Mouse (Mus musculus) CH12.LX (cell line): ENCODE results near the gene Kbtbd3. TPM values are rescaled to one million over a fixed set of nuclear protein-coding genes. Genes with fewer than 3 reads are reported as not detected.

Experiments
- DNase-seq: peaks from one replicate; pipeline ENCODE4 v3.0.0-alpha.2; 2013; ENCODE audit errors: extremely low read depth
- H3K27ac ChIP-seq: 2 replicates; pipeline ENCODE4 v1.5.1; 2012; ENCODE audit warnings: low read depth, mild to moderate bottlenecking, control low read depth, moderate library complexity; ENCODE audit not compliant: insufficient read depth
- H3K27me3 ChIP-seq: replicated peaks from 2 replicates; pipeline ENCODE3; 2012; ENCODE audit warnings: inconsistent platforms
- H3K36me3 ChIP-seq, 2 experiments: replicated peaks in 1 of 2; 2 replicates each; pipeline versions ENCODE3 to v1.6.1; 2012; ENCODE audit warnings: inconsistent platforms in 1 of 2, low read length in 1 of 2, mild to moderate bottlenecking in 1 of 2, mixed read lengths in 1 of 2, moderate library complexity in 1 of 2; ENCODE audit not compliant: control insufficient read depth in 1 of 2, insufficient read depth in 1 of 2
- H3K4me1 ChIP-seq, 2 experiments: 2 replicates each; pipeline ENCODE4 v1.6.1; 2012; ENCODE audit warnings: inconsistent platforms in 1 of 2, moderate library complexity in 1 of 2; ENCODE audit not compliant: insufficient read depth in 2 of 2, control insufficient read depth in 1 of 2
- H3K4me2 ChIP-seq: 2 replicates; pipeline ENCODE4 v1.6.1; 2012; ENCODE audit warnings: low read depth, mild to moderate bottlenecking, control low read depth; ENCODE audit not compliant: poor library complexity, insufficient read depth, severe bottlenecking
- H3K4me3 ChIP-seq, 3 experiments: fragments of 150-350 bp in 1 of 3; sonication (generic) in 1 of 3; replicated peaks in 1 of 3; 2 replicates each; pipeline versions ENCODE3 to v1.5.1; 2011 to 2012; ENCODE audit warnings: low read depth in 2 of 3, low read length in 2 of 3, mild to moderate bottlenecking in 2 of 3, moderate library complexity in 2 of 3, control low read depth in 1 of 3, improper control_type of control experiment in 1 of 3, inconsistent platforms in 1 of 3, mixed read lengths in 1 of 3; ENCODE audit not compliant: poor library complexity in 1 of 3
- H3K79me2 ChIP-seq: replicated peaks from 2 replicates; pipeline ENCODE4 v1.6.1; 2012; ENCODE audit warnings: mild to moderate bottlenecking, moderate library complexity; ENCODE audit not compliant: control insufficient read depth, poor library complexity, insufficient read depth, severe bottlenecking; ENCODE audit errors: extremely low read depth
- H3K9ac ChIP-seq: 2 replicates; pipeline ENCODE4 v1.6.1; 2012; ENCODE audit warnings: low read depth, mild to moderate bottlenecking, control low read depth, moderate library complexity; ENCODE audit not compliant: insufficient read depth
- H3K9me3 ChIP-seq: replicated peaks from 2 replicates; pipeline ENCODE3; 2012; ENCODE audit warnings: low read length, inconsistent platforms, mixed read lengths
- HCFC1 ChIP-seq: IDR thresholded peaks from 2 replicates; pipeline ENCODE4 v1.6.1; 2012; ENCODE audit warnings: low read depth, mild to moderate bottlenecking, inconsistent platforms, low read length, improper control_type of control experiment
- MAX ChIP-seq: IDR thresholded peaks from 2 replicates; pipeline ENCODE4 v1.6.1; 2011; ENCODE audit warnings: low read length, improper control_type of control experiment
- SIN3A ChIP-seq: IDR thresholded peaks from 2 replicates; pipeline ENCODE4 v1.6.1; 2012; ENCODE audit warnings: low read length, improper control_type of control experiment, inconsistent platforms
- ZMIZ1 ChIP-seq: IDR thresholded peaks from 2 replicates; pipeline ENCODE4 v1.6.1; 2012; ENCODE audit warnings: low read depth, mild to moderate bottlenecking, inconsistent platforms, low read length, improper control_type of control experiment
- dilution Hi-C: fragments of 300-500 bp; cut with MboI; formaldehyde crosslinking; loops from 2 replicates; pipeline ENCODE4 v1.14.3; 2020; ENCODE audit warnings: low sequenced_read_pairs; ENCODE audit not compliant: extremely low pct_unique_long_range_greater_than_20kb, extremely low pct_ligation_motif_present
- in situ Hi-C: fragments of 300-500 bp; cut with MboI; formaldehyde crosslinking; loops from 3 replicates; pipeline ENCODE4 v1.14.3; 2019; ENCODE audit warnings: low sequenced_read_pairs, low pct_ligation_motif_present, low pct_unique_long_range_greater_than_20kb, mixed read lengths
- polyA plus RNA-seq: library from polyadenylated mRNA; unstranded; fragments of >175 nt; gene quantifications from 2 replicates; pipeline ENCODE4 v1.2.1, GENCODE M21; 2012; ENCODE audit warnings: low read depth; ENCODE audit not compliant: insufficient read length
- total RNA-seq, 2 experiments: library from RNA; depleted of rRNA; stranded (reverse); fragments of 300-350 nt in 1 of 2; fragments of >200 nt in 1 of 2; gene quantifications; 2 replicates each; pipeline ENCODE4 v1.2.3; 2012 to 2014

Gene Kbtbd3
- total and polyA plus RNA-seq, 3 experiments = 0.67 to 1.9 (median 0.72) TPM

DNA sequence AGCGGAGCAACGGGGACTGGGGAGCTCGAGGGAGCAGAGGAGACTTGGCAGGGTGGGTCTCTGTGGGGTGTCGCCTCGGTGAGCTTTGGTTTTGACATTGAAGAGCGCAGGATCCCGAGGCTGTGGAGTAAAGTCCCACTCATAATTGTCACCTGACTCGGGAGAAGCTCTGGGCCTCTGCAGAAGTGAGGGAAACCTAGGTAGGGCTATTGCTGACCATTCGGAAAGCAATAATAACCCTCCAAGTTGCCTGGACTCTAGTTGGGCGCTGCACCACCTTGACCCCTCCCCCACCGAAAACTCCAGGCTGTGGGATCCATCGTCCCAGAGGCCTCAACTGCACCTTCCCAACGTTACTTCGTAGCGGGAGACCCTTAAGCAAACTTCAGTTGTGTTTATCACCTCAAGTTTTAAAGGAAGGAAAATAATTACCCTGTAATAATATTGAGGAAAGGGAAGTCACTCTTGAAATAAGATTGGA lies 67.0 kb downstream of the Kbtbd3 start:
- no peak overlapping the region for H3K27ac ChIP-seq
- dilution Hi-C loops = no loop called here

More for the DNA sequence above, 67.0 kb downstream of the Kbtbd3 start:
- DNase-seq = no peak
- Histone ChIP-seq H3K79me2 (peaks cover 12% of the 10 kb centered on the region), H3K4me1 (peaks cover 0 to 20% of the 10 kb centered on the region in 2 experiments; a peak in 1 of 4 replicates), H3K27me3 (no peaks in the 10 kb centered on the region), H3K36me3 (peaks cover 0 to 11% of the 10 kb centered on the region in 2 experiments), H3K9me3 (no peaks in the 10 kb centered on the region), H3K4me2 (peak overlapping the region; percentile 37; the same call in 1 of the 2 replicates), H3K9ac (peak overlapping the region; percentile 81), H3K4me3 (peak overlapping the region; percentile 81 to 88 (median 88))
- TF ChIP-seq HCFC1 (no peak), ZMIZ1 (no peak), SIN3A (no peak), MAX (no peak)
- in situ Hi-C loops = no loop called here

Other genes starting within 250 kb of the Kbtbd3 start
- 24.4 and 26.2 TPM in 2 replicates for gene Aasdhppt, start 362 bp upstream of the Kbtbd3 start, total RNA-seq (2012; rRNA removed)
- 56.9 and 65.9 TPM in 2 replicates for gene Aasdhppt, start 362 bp upstream of the Kbtbd3 start, total RNA-seq (2014; rRNA removed)
- gene Aasdhppt, start 362 bp upstream of the Kbtbd3 start, polyA plus RNA-seq = 25.9 and 27.2 TPM in 2 replicates
- 11.0 and 13.9 TPM in 2 replicates for gene Msantd4, start 66.7 kb downstream of the Kbtbd3 start, total RNA-seq (2012; rRNA removed)
- 26.1 and 26.2 TPM in 2 replicates for gene Msantd4, start 66.7 kb downstream of the Kbtbd3 start, total RNA-seq (2014; rRNA removed)
- 18.3 and 19.4 TPM in 2 replicates for gene Msantd4, start 66.7 kb downstream of the Kbtbd3 start, polyA plus RNA-seq